Mouse (Mus musculus) liver, postnatal 0 days (tissue): ENCODE measurements around the gene Ttc28.

Experiments
- CTCF ChIP-seq: sonication (generic); IDR thresholded peaks from 2 replicates; pipeline ENCODE4 v1.5.1; 2016; ENCODE audit warnings: antibody characterized with exemption, low read depth
- EP300 ChIP-seq: IDR thresholded peaks from 2 replicates; pipeline ENCODE4 v1.6.1; 2016; ENCODE audit warnings: antibody characterized with exemption, low read depth, mild to moderate bottlenecking

- TF ChIP-seq EP300 (no peak), CTCF (no peak)
Observed at GRCm38 (mm10) chr5:111231769-111232168, 352.2 kb downstream of the Ttc28 start.
